Mouse (Mus musculus): ENCODE measurements around the gene Emx2. TPM values are rescaled to one million over a fixed set of nuclear protein-coding genes. Genes with fewer than 3 reads are reported as not detected.

Gene Emx2
- total and polyA plus RNA-seq, 2 experiments: not detected

GRCm38 (mm10) chr19:59468065-59468810, 10.1 kb downstream of the Emx2 start:
- Histone ChIP-seq H3K27me3 (ENCODE audit: control insufficient read depth, insufficient read depth, low read length) (peaks cover 35% of the 10 kb centered on the region), H3K36me3 (ENCODE audit: control insufficient read depth, insufficient read depth, low read length) (no peaks in the 10 kb centered on the region), H3K4me1 (ENCODE audit: control insufficient read depth, insufficient read depth, low read length) (no peaks in the 10 kb centered on the region), H3K27ac (replicated peaks; ENCODE audit: insufficient read depth, low read depth, low read length) (no peak overlapping the region), H3K9ac (ENCODE audit: low read depth, low read length) (no peak overlapping the region), H3K79me2 (ENCODE audit: control insufficient read depth, insufficient read depth, low read length) (no peaks in the 10 kb centered on the region), H3K4me3 (ENCODE audit: insufficient read depth, low read depth, low read length) (no peak overlapping the region)
- no peak for DNase-seq (ENCODE audit: extremely low read depth, low read depth, low spot score)
- TF ChIP-seq CTCF (IDR thresholded peaks at IDR 0.05; ENCODE audit: low read depth, low read length) (no peak), POLR2A (IDR thresholded peaks at IDR 0.05; ENCODE audit: extremely low read depth, insufficient read depth, low read length) (no peak)
- 3% methylated on average over 26 of the region's 27 CpGs for WGBS

- Histone ChIP-seq H3K27ac (replicated peaks; ENCODE audit: insufficient read depth, low read depth, low read length) (no peak overlapping the region), H3K27me3 (ENCODE audit: control insufficient read depth, insufficient read depth, low read length) (peaks cover 27% of the 10 kb centered on the region), H3K4me3 (ENCODE audit: insufficient read depth, low read depth, low read length) (no peak overlapping the region), H3K4me1 (ENCODE audit: control insufficient read depth, insufficient read depth, low read length) (no peaks in the 10 kb centered on the region), H3K9ac (ENCODE audit: low read depth, low read length) (no peak overlapping the region), H3K36me3 (ENCODE audit: control insufficient read depth, insufficient read depth, low read length) (no peaks in the 10 kb centered on the region), H3K79me2 (ENCODE audit: control insufficient read depth, insufficient read depth, low read length) (no peaks in the 10 kb centered on the region)
- WGBS: 1% methylated on average over 35 of the region's 35 CpGs
- TF ChIP-seq CTCF (IDR thresholded peaks at IDR 0.05; ENCODE audit: low read depth, low read length): no peak
- TF ChIP-seq POLR2A (IDR thresholded peaks at IDR 0.05; ENCODE audit: extremely low read depth, insufficient read depth, low read length): no peak
- no peak for DNase-seq (ENCODE audit: extremely low read depth, low read depth, low spot score)
These were observed 11.1 kb downstream of the Emx2 start for GRCm38 (mm10) chr19:59469035-59469949.

- H3K9ac ChIP-seq (ENCODE audit: low read depth, low read length): no peak overlapping the region
- TF ChIP-seq CTCF (IDR thresholded peaks at IDR 0.05; ENCODE audit: low read depth, low read length) (no peak), POLR2A (IDR thresholded peaks at IDR 0.05; ENCODE audit: extremely low read depth, insufficient read depth, low read length) (no peak)
- no peak for DNase-seq (ENCODE audit: extremely low read depth, low read depth, low spot score)
- H3K4me3 ChIP-seq (ENCODE audit: insufficient read depth, low read depth, low read length): no peak overlapping the region
- no peaks in the 10 kb centered on the region for H3K36me3 ChIP-seq (ENCODE audit: control insufficient read depth, insufficient read depth, low read length)
- peaks cover 27% of the 10 kb centered on the region for H3K27me3 ChIP-seq (ENCODE audit: control insufficient read depth, insufficient read depth, low read length)
- WGBS: 13% methylated on average over 11 of the region's 11 CpGs
- H3K4me1 ChIP-seq (ENCODE audit: control insufficient read depth, insufficient read depth, low read length): no peaks in the 10 kb centered on the region
- no peaks in the 10 kb centered on the region for H3K79me2 ChIP-seq (ENCODE audit: control insufficient read depth, insufficient read depth, low read length)
- H3K27ac ChIP-seq (replicated peaks; ENCODE audit: insufficient read depth, low read depth, low read length): no peak overlapping the region
These were observed 12.0 kb downstream of the Emx2 start for GRCm38 (mm10) chr19:59470074-59470630.

- H3K4me3 ChIP-seq (ENCODE audit: insufficient read depth, low read depth, low read length): no peak overlapping the region
- H3K9ac ChIP-seq (ENCODE audit: low read depth, low read length): no peak overlapping the region
- DNase-seq (ENCODE audit: extremely low read depth, low read depth, low spot score): no peak
- H3K36me3 ChIP-seq (ENCODE audit: control insufficient read depth, insufficient read depth, low read length): no peaks in the 10 kb centered on the region
- 2% methylated on average over 13 of the region's 13 CpGs for WGBS
- H3K27me3 ChIP-seq (ENCODE audit: control insufficient read depth, insufficient read depth, low read length): peaks cover 27% of the 10 kb centered on the region
- H3K27ac ChIP-seq (replicated peaks; ENCODE audit: insufficient read depth, low read depth, low read length): no peak overlapping the region
- no peaks in the 10 kb centered on the region for H3K79me2 ChIP-seq (ENCODE audit: control insufficient read depth, insufficient read depth, low read length)
- TF ChIP-seq CTCF (IDR thresholded peaks at IDR 0.05; ENCODE audit: low read depth, low read length): no peak
- TF ChIP-seq POLR2A (IDR thresholded peaks at IDR 0.05; ENCODE audit: extremely low read depth, insufficient read depth, low read length): no peak
- H3K4me1 ChIP-seq (ENCODE audit: control insufficient read depth, insufficient read depth, low read length): no peaks in the 10 kb centered on the region
These were observed 12.7 kb downstream of the Emx2 start for GRCm38 (mm10) chr19:59470913-59471312.

GRCm38 (mm10) chr19:59472844-59473243, 14.7 kb downstream of the Emx2 start:
- Histone ChIP-seq H3K27me3 (ENCODE audit: control insufficient read depth, insufficient read depth, low read length) (peaks cover 22% of the 10 kb centered on the region; the same call in 1 of the 2 replicates), H3K27ac (replicated peaks; ENCODE audit: insufficient read depth, low read depth, low read length) (no peak overlapping the region), H3K36me3 (ENCODE audit: control insufficient read depth, insufficient read depth, low read length) (no peaks in the 10 kb centered on the region), H3K9ac (ENCODE audit: low read depth, low read length) (no peak overlapping the region), H3K4me3 (ENCODE audit: insufficient read depth, low read depth, low read length) (no peak overlapping the region), H3K4me1 (ENCODE audit: control insufficient read depth, insufficient read depth, low read length) (no peaks in the 10 kb centered on the region), H3K79me2 (ENCODE audit: control insufficient read depth, insufficient read depth, low read length) (no peaks in the 10 kb centered on the region)
- 85% methylated on average over 2 of the region's 2 CpGs for WGBS
- TF ChIP-seq POLR2A (IDR thresholded peaks at IDR 0.05; ENCODE audit: extremely low read depth, insufficient read depth, low read length) (no peak), CTCF (IDR thresholded peaks at IDR 0.05; ENCODE audit: low read depth, low read length) (no peak)
- no peak for DNase-seq (ENCODE audit: extremely low read depth, low read depth, low spot score)

Data from liver, adult 2 months (tissue).